Mouse (Mus musculus) stomach, postnatal 0 days (tissue): ENCODE results near the gene Manba. TPM values are rescaled to one million over a fixed set of nuclear protein-coding genes. Genes with fewer than 3 reads are reported as not detected.

Source experiments
- ATAC-seq: fragments of 200-750 bp; cut with Nextera tagmentation; 2 replicates; pipeline ENCODE4 v1.8.0; 2017; ENCODE audit not compliant: low FRiP score, low TSS enrichment
- DNase-seq: peaks from one replicate; pipeline ENCODE4 v3.0.0-alpha.2; 2016; ENCODE audit warnings: low spot score
- H3K27ac ChIP-seq: fragments of 300-500 bp; sonication (generic); replicated peaks from 2 replicates; pipeline ENCODE4 v1.5.1; 2014; ENCODE audit warnings: mild to moderate bottlenecking, control low read depth
- H3K27me3 ChIP-seq: fragments of 300-500 bp; sonication (generic); 2 replicates; pipeline ENCODE4 v1.6.1; 2014; ENCODE audit warnings: low read length; ENCODE audit not compliant: control insufficient read depth, insufficient read depth
- H3K36me3 ChIP-seq: fragments of 300-500 bp; sonication (generic); 2 replicates; pipeline ENCODE4 v1.6.1; 2014; ENCODE audit warnings: low read length, mixed read lengths; ENCODE audit not compliant: control insufficient read depth, insufficient read depth
- H3K4me1 ChIP-seq: fragments of 300-500 bp; sonication (generic); replicated peaks from 2 replicates; pipeline ENCODE4 v1.6.1; 2014; ENCODE audit warnings: antibody characterized with exemption; ENCODE audit not compliant: control insufficient read depth, insufficient read depth
- H3K4me2 ChIP-seq: fragments of 300-500 bp; sonication (generic); replicated peaks from 2 replicates; pipeline ENCODE4 v1.6.1; 2014; ENCODE audit warnings: low read depth, mild to moderate bottlenecking, control low read depth, moderate library complexity
- H3K4me3 ChIP-seq: fragments of 300-500 bp; sonication (generic); 2 replicates; pipeline ENCODE4 v1.5.1; 2014; ENCODE audit warnings: low read depth, low read length, control low read depth
- H3K9ac ChIP-seq: fragments of 300-500 bp; sonication (generic); 2 replicates; pipeline ENCODE4 v1.6.1; 2014; ENCODE audit warnings: mild to moderate bottlenecking, low read length, control low read depth, mixed read lengths
- H3K9me3 ChIP-seq: fragments of 300-500 bp; sonication (generic); 2 replicates; pipeline ENCODE4 v1.6.1; 2016; ENCODE audit warnings: low read length; ENCODE audit not compliant: control insufficient read depth
- CTCF ChIP-seq: IDR thresholded peaks from 2 replicates; pipeline ENCODE4 v1.5.1; 2016; ENCODE audit warnings: antibody characterized with exemption, low read depth, mild to moderate bottlenecking, moderate library complexity
- EP300 ChIP-seq: optimal IDR thresholded peaks from 2 replicates; pipeline ENCODE3; 2016; ENCODE audit warnings: antibody characterized with exemption
- WGBS: fragments of 180-500 bp; shearing (Covaris S2); extraction: QIAGEN DNeasy Blood & Tissue Kit; methylation state at CpG from one replicate; pipeline ENCODE4 v1.1.7; 2014; 5-methylcytosine and 5-hydroxymethylcytosine counted together
- polyA plus RNA-seq: library from polyadenylated mRNA; unstranded; fragments of >200 nt; fragmentation: Nextera tagmentation; extraction: Ambion mirVana; gene quantifications from 2 replicates; pipeline ENCODE4 v1.2.1, GENCODE M21; 2015

The Manba gene
- polyA plus RNA-seq, 1 experiment from 2014 or later, result 11.8 TPM

DNA sequence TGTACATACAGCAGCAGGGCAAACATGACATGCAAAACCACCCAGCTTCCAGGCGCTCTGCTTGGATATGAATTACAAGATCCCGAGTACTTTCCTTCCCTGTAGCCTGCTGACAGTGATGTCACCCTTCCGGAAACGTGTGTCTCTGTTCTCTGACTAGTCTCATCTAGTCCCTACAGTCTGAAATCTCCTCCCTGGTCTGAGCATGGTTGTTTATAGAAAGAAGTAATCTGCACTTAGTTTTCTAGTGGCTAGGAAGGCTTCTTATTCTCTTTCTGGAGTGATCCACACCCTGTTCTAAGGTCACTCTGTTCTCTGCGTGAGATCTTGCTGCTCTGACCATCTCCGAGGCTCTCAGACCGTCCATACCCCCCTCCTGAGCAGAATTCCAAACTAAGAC lies 76.6 kb downstream of the Manba start:
- H3K4me3 ChIP-seq, result no peak overlapping the region
- no peak for ATAC-seq
- no peak overlapping the region for H3K4me2 ChIP-seq
- no peaks in the 10 kb centered on the region for H3K9me3 ChIP-seq
- no peak overlapping the region for H3K9ac ChIP-seq
- no peak overlapping the region for H3K27ac ChIP-seq
- H3K36me3 ChIP-seq, result no peaks in the 10 kb centered on the region
- H3K4me1 ChIP-seq, result no peaks in the 10 kb centered on the region
- DNase-seq, result no peak
- WGBS, result 77% methylated on average over 7 of the region's 7 CpGs
- no peaks in the 10 kb centered on the region for H3K27me3 ChIP-seq
- TF ChIP-seq CTCF (no peak), EP300 (no peak)

DNA sequence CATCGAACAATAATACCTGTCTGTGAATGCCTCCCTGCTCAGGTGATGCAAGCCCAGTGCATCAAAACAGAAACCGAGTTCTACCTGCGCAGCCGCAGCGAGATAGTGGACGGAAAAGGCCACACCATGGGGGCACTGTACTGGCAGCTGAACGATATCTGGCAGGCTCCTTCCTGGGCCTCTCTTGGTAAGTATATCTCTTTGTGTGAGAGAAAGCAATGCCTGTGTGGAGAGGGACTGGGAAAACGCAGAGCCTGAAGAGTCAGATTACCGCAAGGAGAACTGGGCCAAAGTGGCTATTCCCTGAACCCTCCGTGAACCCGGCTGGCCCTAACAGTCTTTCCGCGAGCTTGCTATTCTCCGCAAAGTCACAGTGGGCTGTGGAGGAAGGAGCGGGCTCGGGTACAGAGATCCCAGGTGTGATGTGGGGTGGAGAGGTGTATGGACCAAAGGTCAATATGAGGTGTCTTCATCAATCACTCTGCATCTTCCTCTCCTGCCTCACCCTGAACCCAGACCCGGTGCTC lies 77.8 kb downstream of the Manba start:
- no peak for DNase-seq
- Histone ChIP-seq H3K4me1 (no peaks in the 10 kb centered on the region), H3K9ac (no peak overlapping the region), H3K4me2 (no peak overlapping the region), H3K27me3 (no peaks in the 10 kb centered on the region), H3K9me3 (no peaks in the 10 kb centered on the region), H3K27ac (no peak overlapping the region), H3K4me3 (no peak overlapping the region), H3K36me3 (no peaks in the 10 kb centered on the region)
- no peak for ATAC-seq
- 79% methylated on average over 17 of the region's 17 CpGs for WGBS
- TF ChIP-seq CTCF, result no peak
- TF ChIP-seq EP300, result no peak

DNA sequence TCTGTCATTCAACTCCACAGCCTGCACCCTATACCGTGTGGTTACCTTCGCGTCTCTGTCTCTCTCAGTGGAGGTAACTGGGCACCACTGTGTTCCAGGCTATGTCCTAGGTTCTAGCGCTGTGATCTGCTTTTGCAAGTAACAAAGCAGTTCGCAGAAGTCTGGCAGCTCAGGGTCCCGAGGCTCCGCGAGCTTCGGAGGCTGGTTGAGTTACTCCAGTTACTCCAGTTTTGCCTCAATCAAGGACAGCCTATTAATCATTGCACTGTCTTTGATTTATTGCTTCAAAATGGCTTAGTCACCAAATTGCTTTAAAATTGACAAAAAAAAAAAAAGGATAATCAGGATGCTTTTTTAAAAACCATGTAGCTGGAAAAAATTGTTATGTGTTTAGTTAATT lies 79.3 kb downstream of the Manba start:
- H3K9ac ChIP-seq, result no peak overlapping the region
- ATAC-seq (no peak), DNase-seq (no peak)
- TF ChIP-seq CTCF (no peak), EP300 (no peak)
- H3K36me3 ChIP-seq, result no peaks in the 10 kb centered on the region
- no peaks in the 10 kb centered on the region for H3K4me1 ChIP-seq
- no peaks in the 10 kb centered on the region for H3K27me3 ChIP-seq
- H3K4me2 ChIP-seq, result no peak overlapping the region
- H3K4me3 ChIP-seq, result no peak overlapping the region
- H3K27ac ChIP-seq, result no peak overlapping the region
- H3K9me3 ChIP-seq, result no peaks in the 10 kb centered on the region
- 71% methylated on average over 9 of the region's 9 CpGs for WGBS

DNA sequence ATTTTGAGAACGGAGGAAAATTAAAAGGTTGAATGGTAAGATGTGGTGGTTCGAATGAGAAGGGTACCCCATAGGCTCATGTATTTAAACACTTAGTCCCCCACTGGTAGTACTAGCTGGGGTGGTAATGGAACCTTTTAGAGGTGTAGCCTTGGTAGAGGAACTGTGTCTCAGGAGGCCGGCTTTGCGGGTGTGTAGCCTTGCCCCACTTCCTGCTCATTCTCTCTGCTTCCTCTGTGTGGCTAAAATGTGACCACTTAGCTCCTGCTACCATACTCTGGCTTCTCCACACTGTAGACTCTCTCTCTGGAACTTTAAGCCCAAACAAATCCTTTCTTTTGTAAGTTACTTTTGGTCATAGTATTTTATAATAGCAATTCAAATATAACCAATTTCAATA lies 79.9 kb downstream of the Manba start:
- Histone ChIP-seq H3K27ac (no peak overlapping the region), H3K9ac (no peak overlapping the region), H3K4me3 (no peak overlapping the region), H3K27me3 (no peaks in the 10 kb centered on the region), H3K9me3 (no peaks in the 10 kb centered on the region), H3K36me3 (no peaks in the 10 kb centered on the region), H3K4me2 (no peak overlapping the region), H3K4me1 (no peaks in the 10 kb centered on the region)
- TF ChIP-seq EP300, result no peak
- TF ChIP-seq CTCF, result no peak
- no peak for DNase-seq
- 79% methylated on average over 4 of the region's 4 CpGs for WGBS
- ATAC-seq, result no peak

DNA sequence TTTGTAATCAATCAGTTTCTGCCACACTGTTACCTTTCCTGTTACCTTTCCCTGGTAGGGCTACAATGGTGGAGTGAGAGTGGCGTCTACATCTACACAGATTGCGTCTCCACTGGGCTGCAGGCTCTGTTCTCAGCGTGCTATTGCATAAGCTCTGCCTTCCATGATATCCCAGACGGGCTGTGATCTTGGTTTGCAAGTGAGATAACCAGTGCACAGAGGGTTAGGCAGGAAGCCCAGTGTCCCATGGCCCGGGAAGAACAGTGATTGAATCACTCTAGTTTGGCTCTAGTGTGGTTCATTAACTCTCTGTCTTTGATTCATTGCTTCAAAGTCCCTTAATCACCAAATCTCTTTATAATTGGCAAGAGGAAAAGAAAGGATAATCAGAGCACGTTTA lies 82.5 kb downstream of the Manba start:
- TF ChIP-seq CTCF (no peak), EP300 (no peak)
- Histone ChIP-seq H3K4me2 (no peak overlapping the region), H3K27me3 (no peaks in the 10 kb centered on the region), H3K4me1 (no peaks in the 10 kb centered on the region), H3K4me3 (no peak overlapping the region), H3K9ac (no peak overlapping the region), H3K36me3 (no peaks in the 10 kb centered on the region), H3K27ac (no peak overlapping the region), H3K9me3 (no peaks in the 10 kb centered on the region)
- 68% methylated on average over 6 of the region's 6 CpGs for WGBS
- no peak for ATAC-seq
- no peak for DNase-seq

DNA sequence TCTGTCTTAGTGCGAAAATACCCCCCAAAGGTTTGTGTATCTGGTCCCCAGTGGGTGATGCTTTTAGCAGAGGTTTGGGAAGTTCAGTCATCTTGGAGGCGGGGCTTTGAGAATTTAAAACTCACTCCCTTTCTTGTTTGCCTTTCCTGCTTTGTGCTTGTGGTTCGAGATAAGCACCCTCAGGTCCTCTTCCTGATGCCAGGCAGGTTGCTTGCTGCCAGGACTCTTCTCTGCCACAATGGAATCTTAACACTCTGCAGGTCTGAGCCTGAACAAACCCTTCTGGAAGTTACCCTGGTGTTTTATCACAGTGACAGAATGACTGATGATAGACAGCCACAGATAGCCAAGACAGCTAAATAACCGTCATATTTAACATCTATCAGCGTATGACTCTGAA lies 83.2 kb downstream of the Manba start:
- no peak for DNase-seq
- 53% methylated on average over 5 of the region's 5 CpGs for WGBS

More for the DNA sequence above, 83.2 kb downstream of the Manba start:
- Histone ChIP-seq H3K36me3 (no peaks in the 10 kb centered on the region), H3K4me1 (no peaks in the 10 kb centered on the region), H3K4me3 (no peak overlapping the region), H3K4me2 (no peak overlapping the region), H3K27ac (no peak overlapping the region), H3K9me3 (no peaks in the 10 kb centered on the region), H3K27me3 (no peaks in the 10 kb centered on the region), H3K9ac (no peak overlapping the region)
- no peak for ATAC-seq
- TF ChIP-seq CTCF, result no peak
- no peak for TF ChIP-seq EP300
